Mouse (Mus musculus): ENCODE data around the gene Ddx49.

Gene Ddx49

GRCm38 (mm10) chr8:70267674-70268073, 34.6 kb downstream of the Ddx49 start:
- no peak for DNase-seq (ENCODE audit: low read depth, low spot score)

GRCm38 (mm10) chr8:70259043-70259442, 43.2 kb downstream of the Ddx49 start:
- no peak for DNase-seq (ENCODE audit: low read depth, low spot score)

- no peak for DNase-seq (ENCODE audit: low read depth, low spot score)
Measured at GRCm38 (mm10) chr8:70258600-70258999, 43.7 kb downstream of the Ddx49 start.

- no peak for DNase-seq (ENCODE audit: low read depth, low spot score)
Measured at GRCm38 (mm10) chr8:70257456-70257855, 44.8 kb downstream of the Ddx49 start.

- no peak for DNase-seq (ENCODE audit: low read depth, low spot score)
Measured at GRCm38 (mm10) chr8:70254628-70255027, 47.7 kb downstream of the Ddx49 start.

- no peak for DNase-seq (ENCODE audit: low read depth, low spot score)
Measured at GRCm38 (mm10) chr8:70247841-70248240, 54.4 kb downstream of the Ddx49 start.

GRCm38 (mm10) chr8:70246622-70247021, 55.7 kb downstream of the Ddx49 start:
- DNase-seq (ENCODE audit: low read depth, low spot score) = no peak

All from skeletal muscle tissue, adult 2 months (tissue).